Mouse (Mus musculus): Measurements from ENCODE around the gene Zbtb9. TPM values are rescaled to one million over a fixed set of nuclear protein-coding genes. Genes with fewer than 3 reads are reported as not detected.

Zbtb9 gene
- polyA plus RNA-seq, 1 experiment from 2014 or later, result 11.3 TPM

GRCm38 (mm10) chr17:27023342-27023741, 50.4 kb downstream of the Zbtb9 start:
- no peak for ATAC-seq (ENCODE audit: low FRiP score, low TSS enrichment)
- Histone ChIP-seq H3K4me1 (ENCODE audit: control insufficient read depth, insufficient read depth, low read length) (peaks cover 15% of the 10 kb centered on the region), H3K4me2 (ENCODE audit: low read length) (no peak overlapping the region), H3K27me3 (ENCODE audit: control insufficient read depth, insufficient read depth, low read length) (no peaks in the 10 kb centered on the region), H3K9me3 (ENCODE audit: control insufficient read depth, low read length) (no peaks in the 10 kb centered on the region), H3K4me3 (replicated peaks; ENCODE audit: low read depth, low read length) (no peak overlapping the region), H3K27ac (replicated peaks; ENCODE audit: low read depth, low read length) (no peak overlapping the region), H3K36me3 (ENCODE audit: control insufficient read depth, insufficient read depth, low read length) (peaks cover 48% of the 10 kb centered on the region), H3K9ac (replicated peaks; ENCODE audit: low read length) (no peak overlapping the region)
- 97% methylated on average over 4 of the region's 4 CpGs for WGBS
- DNase-seq, result no peak

GRCm38 (mm10) chr17:27025326-27025902, 52.4 kb downstream of the Zbtb9 start:
- Histone ChIP-seq H3K27me3 (ENCODE audit: control insufficient read depth, insufficient read depth, low read length) (no peaks in the 10 kb centered on the region), H3K4me1 (ENCODE audit: control insufficient read depth, insufficient read depth, low read length) (peaks cover 11% of the 10 kb centered on the region), H3K9ac (replicated peaks; ENCODE audit: low read length) (no peak overlapping the region), H3K4me3 (replicated peaks; ENCODE audit: low read depth, low read length) (no peak overlapping the region), H3K9me3 (ENCODE audit: control insufficient read depth, low read length) (no peaks in the 10 kb centered on the region), H3K27ac (replicated peaks; ENCODE audit: low read depth, low read length) (no peak overlapping the region), H3K36me3 (ENCODE audit: control insufficient read depth, insufficient read depth, low read length) (peaks cover 38% of the 10 kb centered on the region), H3K4me2 (ENCODE audit: low read length) (no peak overlapping the region)
- WGBS, result 96% methylated on average over 15 of the region's 17 CpGs
- ATAC-seq (ENCODE audit: low FRiP score, low TSS enrichment) (no peak), DNase-seq (no peak)

GRCm38 (mm10) chr17:27025951-27026350, 53.0 kb downstream of the Zbtb9 start:
- Histone ChIP-seq H3K36me3 (ENCODE audit: control insufficient read depth, insufficient read depth, low read length) (peaks cover 33% of the 10 kb centered on the region), H3K9ac (replicated peaks; ENCODE audit: low read length) (no peak overlapping the region), H3K27ac (replicated peaks; ENCODE audit: low read depth, low read length) (no peak overlapping the region), H3K4me2 (ENCODE audit: low read length) (no peak overlapping the region), H3K4me1 (ENCODE audit: control insufficient read depth, insufficient read depth, low read length) (peaks cover 11% of the 10 kb centered on the region), H3K27me3 (ENCODE audit: control insufficient read depth, insufficient read depth, low read length) (no peaks in the 10 kb centered on the region), H3K9me3 (ENCODE audit: control insufficient read depth, low read length) (no peaks in the 10 kb centered on the region), H3K4me3 (replicated peaks; ENCODE audit: low read depth, low read length) (no peak overlapping the region)
- ATAC-seq (ENCODE audit: low FRiP score, low TSS enrichment) (no peak), DNase-seq (no peak)
- 93% methylated on average over 3 of the region's 3 CpGs for WGBS

- peak overlapping the region; percentile 75 for H3K27ac ChIP-seq (replicated peaks; ENCODE audit: low read depth, low read length)
- peak; percentile 62 for DNase-seq
- H3K4me2 ChIP-seq (ENCODE audit: low read length), result peak overlapping the region; percentile 68
- H3K27me3 ChIP-seq (ENCODE audit: control insufficient read depth, insufficient read depth, low read length), result no peaks in the 10 kb centered on the region
- peaks cover 11% of the 10 kb centered on the region for H3K4me1 ChIP-seq (ENCODE audit: control insufficient read depth, insufficient read depth, low read length)
- 38% methylated on average over 12 of the region's 12 CpGs for WGBS
- H3K9me3 ChIP-seq (ENCODE audit: control insufficient read depth, low read length), result no peaks in the 10 kb centered on the region
- peak overlapping the region; percentile 61 for H3K4me3 ChIP-seq (replicated peaks; ENCODE audit: low read depth, low read length)
- no peak for ATAC-seq (ENCODE audit: low FRiP score, low TSS enrichment)
- H3K36me3 ChIP-seq (ENCODE audit: control insufficient read depth, insufficient read depth, low read length), result peaks cover 16% of the 10 kb centered on the region
- peak overlapping the region; percentile 90 for H3K9ac ChIP-seq (replicated peaks; ENCODE audit: low read length)
These were observed 54.7 kb downstream of the Zbtb9 start for GRCm38 (mm10) chr17:27027460-27028283.

- Histone ChIP-seq H3K9me3 (ENCODE audit: control insufficient read depth, low read length) (no peaks in the 10 kb centered on the region), H3K4me3 (replicated peaks; ENCODE audit: low read depth, low read length) (peak overlapping the region; percentile 61), H3K27me3 (ENCODE audit: control insufficient read depth, insufficient read depth, low read length) (no peaks in the 10 kb centered on the region), H3K36me3 (ENCODE audit: control insufficient read depth, insufficient read depth, low read length) (peaks cover 16% of the 10 kb centered on the region), H3K4me2 (ENCODE audit: low read length) (peak overlapping the region; percentile 68), H3K9ac (replicated peaks; ENCODE audit: low read length) (peak overlapping the region; percentile 90), H3K4me1 (ENCODE audit: control insufficient read depth, insufficient read depth, low read length) (peaks cover 11% of the 10 kb centered on the region), H3K27ac (replicated peaks; ENCODE audit: low read depth, low read length) (peak overlapping the region; percentile 75)
- DNase-seq, result peak; percentile 91
- under 1% methylated on average over 19 of the region's 19 CpGs for WGBS
- ATAC-seq (ENCODE audit: low FRiP score, low TSS enrichment), result peak; percentile 72
These were observed 55.4 kb downstream of the Zbtb9 start for GRCm38 (mm10) chr17:27028284-27028795.

GRCm38 (mm10) chr17:27028909-27029308, 55.9 kb downstream of the Zbtb9 start, which contains the start of gene Bak1:
Gene Bak1, minus strand, starts transcription at chr17:27029009.
- peaks cover 12% of the 10 kb centered on the region for H3K36me3 ChIP-seq (ENCODE audit: control insufficient read depth, insufficient read depth, low read length)
- peak within 1 kb of the TSS; percentile 90 for H3K9ac ChIP-seq (replicated peaks; ENCODE audit: low read length)
- peak within 1 kb of the TSS; percentile 75 for H3K27ac ChIP-seq (replicated peaks; ENCODE audit: low read depth, low read length)
- DNase-seq, result no peak
- peaks cover 11% of the 10 kb centered on the region for H3K4me1 ChIP-seq (ENCODE audit: control insufficient read depth, insufficient read depth, low read length)
- no peaks in the 10 kb centered on the region for H3K27me3 ChIP-seq (ENCODE audit: control insufficient read depth, insufficient read depth, low read length)
- ATAC-seq (ENCODE audit: low FRiP score, low TSS enrichment), result 0 out of 2 replicates have a peak, but pooled peaks have one; percentile 3
- H3K4me2 ChIP-seq (ENCODE audit: low read length), result peak within 1 kb of the TSS; percentile 68
- peak within 1 kb of the TSS; percentile 61 for H3K4me3 ChIP-seq (replicated peaks; ENCODE audit: low read depth, low read length)
- no peaks in the 10 kb centered on the region for H3K9me3 ChIP-seq (ENCODE audit: control insufficient read depth, low read length)
- 72% methylated on average over 2 of the region's 4 CpGs for WGBS

- Histone ChIP-seq H3K9me3 (ENCODE audit: control insufficient read depth, low read length) (no peaks in the 10 kb centered on the region), H3K9ac (replicated peaks; ENCODE audit: low read length) (no peak overlapping the region), H3K4me2 (ENCODE audit: low read length) (no peak overlapping the region), H3K4me3 (replicated peaks; ENCODE audit: low read depth, low read length) (no peak overlapping the region), H3K27ac (replicated peaks; ENCODE audit: low read depth, low read length) (no peak overlapping the region), H3K4me1 (ENCODE audit: control insufficient read depth, insufficient read depth, low read length) (peaks cover 11% of the 10 kb centered on the region), H3K36me3 (ENCODE audit: control insufficient read depth, insufficient read depth, low read length) (peaks cover 8% of the 10 kb centered on the region; the same call in 1 of the 2 replicates), H3K27me3 (ENCODE audit: control insufficient read depth, insufficient read depth, low read length) (no peaks in the 10 kb centered on the region)
- 89% methylated on average over 14 of the region's 14 CpGs for WGBS
- DNase-seq (no peak), ATAC-seq (ENCODE audit: low FRiP score, low TSS enrichment) (no peak)
These were observed 56.5 kb downstream of the Zbtb9 start for GRCm38 (mm10) chr17:27029431-27029830.

GRCm38 (mm10) chr17:27030896-27031295, 57.9 kb downstream of the Zbtb9 start:
- no peak overlapping the region for H3K4me3 ChIP-seq (replicated peaks; ENCODE audit: low read depth, low read length)
- no peak overlapping the region for H3K27ac ChIP-seq (replicated peaks; ENCODE audit: low read depth, low read length)
- no peak overlapping the region for H3K4me2 ChIP-seq (ENCODE audit: low read length)
- no peak overlapping the region for H3K9ac ChIP-seq (replicated peaks; ENCODE audit: low read length)
- no peak for ATAC-seq (ENCODE audit: low FRiP score, low TSS enrichment)
- no peaks in the 10 kb centered on the region for H3K27me3 ChIP-seq (ENCODE audit: control insufficient read depth, insufficient read depth, low read length)
- H3K36me3 ChIP-seq (ENCODE audit: control insufficient read depth, insufficient read depth, low read length), result no peaks in the 10 kb centered on the region
- no peaks in the 10 kb centered on the region for H3K9me3 ChIP-seq (ENCODE audit: control insufficient read depth, low read length)
- peaks cover 11% of the 10 kb centered on the region for H3K4me1 ChIP-seq (ENCODE audit: control insufficient read depth, insufficient read depth, low read length)
- DNase-seq, result no peak
- WGBS, result 93% methylated on average over 4 of the region's 4 CpGs
